Mouse (Mus musculus) liver, embryonic 14.5 days (tissue): ENCODE measurements around the gene Mecom.

Source experiments
- CTCF ChIP-seq: IDR thresholded peaks from 2 replicates; pipeline ENCODE4 v1.5.1; 2016; ENCODE audit warnings: antibody characterized with exemption, low read depth, control low read depth
- EP300 ChIP-seq: IDR thresholded peaks from 2 replicates; pipeline ENCODE4 v1.6.1; 2016; ENCODE audit warnings: antibody characterized with exemption, low read depth

DNA sequence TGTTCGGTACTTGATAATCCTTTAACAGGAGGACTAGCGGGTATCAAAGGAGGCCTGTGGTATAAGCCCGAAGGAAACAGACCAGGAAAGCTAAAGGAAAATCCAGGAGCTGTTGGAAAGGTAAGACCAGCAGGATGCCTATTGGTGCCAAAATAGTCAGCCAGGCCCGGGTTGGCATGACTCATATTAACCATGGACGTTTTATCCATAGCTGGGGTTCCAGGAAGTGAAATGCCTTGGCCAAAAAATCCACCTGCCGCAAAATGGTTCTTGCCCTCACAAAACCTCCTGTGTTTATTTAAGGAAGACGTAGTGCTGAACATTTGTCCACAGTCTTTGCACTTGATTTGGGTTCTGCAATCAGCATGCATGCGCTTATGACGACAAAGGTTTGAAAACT lies 567.3 kb downstream of the Mecom start:
- TF ChIP-seq EP300 (no peak), CTCF (no peak)
